Mouse (Mus musculus) monocyte, adult 2 months (primary cell): ENCODE measurements around the gene Chd9.
"Not testable (repeated sequence)": the region's sequence is repeated elsewhere in the genome, so short reads cannot be mapped to it uniquely, and the experiment has no call there.

ENCODE experiments used
- DNase-seq, 2 experiments: peaks; one replicate each; pipeline ENCODE4 v3.0.0; 2022; ENCODE audit warnings: low spot score in 2 of 2, low read depth in 1 of 2

The Chd9 gene

DNA sequence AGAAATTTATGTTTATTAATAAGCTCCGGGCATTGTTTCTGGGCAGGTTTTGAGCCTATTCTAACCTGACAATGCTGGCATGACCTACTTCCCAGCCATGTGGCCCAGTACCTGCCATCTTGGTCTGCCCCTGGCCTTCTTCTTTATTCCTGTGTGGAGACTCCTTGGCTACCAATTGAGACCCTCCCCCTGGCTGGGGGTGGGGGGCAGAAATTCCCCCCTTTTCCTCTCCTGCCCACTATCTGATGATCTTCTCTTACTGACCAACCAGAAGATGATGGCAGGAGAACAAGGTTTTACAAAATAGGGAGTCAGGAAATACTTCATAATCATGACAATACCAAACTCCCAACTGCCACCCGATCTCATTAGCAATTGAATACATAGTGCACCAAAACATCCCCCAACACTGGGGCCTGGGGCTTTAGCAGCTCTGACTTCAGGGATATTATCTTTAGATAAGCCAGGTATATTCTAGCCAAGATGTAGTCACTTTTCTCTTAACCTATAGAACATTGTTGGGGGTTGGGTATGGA lies 76.1 kb downstream of the Chd9 start:
- DNase-seq, result no peak

- no peak for DNase-seq
These were observed 78.8 kb downstream of the Chd9 start for GRCm38 (mm10) chr8:90906922-90907321.

GRCm38 (mm10) chr8:90907516-90907847 lies 79.3 kb downstream of the Chd9 start:
- DNase-seq, result no peak

GRCm38 (mm10) chr8:90907848-90908551 lies 79.8 kb downstream of the Chd9 start:
- DNase-seq, result peak; percentile 75 to 90

GRCm38 (mm10) chr8:90908580-90909471 lies 80.7 kb downstream of the Chd9 start:
- DNase-seq, result peak in 1 of 2 experiments; percentile 43

GRCm38 (mm10) chr8:90923158-90923905 lies 95.2 kb downstream of the Chd9 start:
- no peak for DNase-seq

DNA sequence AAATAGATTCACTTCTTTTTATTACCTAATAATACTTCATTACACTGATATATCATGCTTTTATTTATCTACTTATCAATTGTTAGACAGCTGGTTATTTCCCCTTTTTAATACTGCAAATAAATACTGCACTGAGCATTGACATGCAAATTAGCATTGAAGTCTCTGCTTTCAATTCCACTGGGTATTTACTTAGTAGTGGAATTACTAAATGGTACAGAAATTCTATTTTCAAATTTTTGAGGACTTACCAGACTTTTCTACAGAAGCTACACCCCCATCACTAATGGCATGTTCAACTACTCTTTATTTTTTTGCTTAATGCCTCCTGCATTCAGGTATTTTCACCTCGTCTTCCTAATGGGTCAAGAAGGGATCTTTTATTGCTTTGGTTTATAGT lies 100.3 kb downstream of the Chd9 start:
- DNase-seq, result no peak

DNA sequence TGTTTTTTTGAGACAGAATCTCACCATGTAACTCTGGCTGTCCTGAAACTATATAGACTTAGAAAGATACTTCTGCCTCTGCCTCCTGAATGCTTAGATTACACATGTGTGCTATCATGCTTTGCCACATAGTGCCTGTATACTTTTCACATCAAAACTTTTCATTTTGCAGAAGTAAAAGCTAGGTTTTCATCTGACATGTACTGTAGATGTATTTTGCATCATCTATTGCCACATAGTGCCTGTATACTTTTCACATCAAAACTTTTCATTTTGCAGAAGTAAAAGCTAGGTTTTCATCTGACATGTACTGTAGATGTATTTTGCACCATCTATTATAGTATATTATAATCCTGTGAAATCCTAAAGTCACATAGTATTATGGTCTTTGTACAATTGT lies 102.0 kb downstream of the Chd9 start:
- not testable (repeated sequence) for DNase-seq

DNA sequence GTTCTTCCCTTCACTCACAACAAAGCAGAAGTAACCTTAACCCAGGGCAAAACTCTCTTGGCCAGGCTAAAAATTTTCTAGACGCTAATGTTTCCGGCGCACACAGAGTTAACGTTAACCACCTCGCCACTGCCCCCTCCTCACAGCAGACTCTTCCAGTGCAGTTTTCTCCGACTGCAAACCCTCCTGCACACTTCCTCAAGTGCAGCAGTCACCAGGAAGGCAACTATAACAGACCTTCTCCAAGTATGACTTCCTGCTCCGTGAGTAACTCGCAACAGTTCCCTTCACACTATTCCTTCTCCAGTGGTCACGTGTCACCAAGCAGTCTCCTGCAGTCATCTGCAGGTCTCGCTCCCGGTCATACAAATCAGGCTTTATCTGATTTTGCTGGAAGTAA lies 104.8 kb downstream of the Chd9 start:
- no peak for DNase-seq

GRCm38 (mm10) chr8:90934786-90935185 lies 106.6 kb downstream of the Chd9 start:
- DNase-seq, result no peak

GRCm38 (mm10) chr8:90936840-90937239 lies 108.7 kb downstream of the Chd9 start:
- DNase-seq, result no peak

DNA sequence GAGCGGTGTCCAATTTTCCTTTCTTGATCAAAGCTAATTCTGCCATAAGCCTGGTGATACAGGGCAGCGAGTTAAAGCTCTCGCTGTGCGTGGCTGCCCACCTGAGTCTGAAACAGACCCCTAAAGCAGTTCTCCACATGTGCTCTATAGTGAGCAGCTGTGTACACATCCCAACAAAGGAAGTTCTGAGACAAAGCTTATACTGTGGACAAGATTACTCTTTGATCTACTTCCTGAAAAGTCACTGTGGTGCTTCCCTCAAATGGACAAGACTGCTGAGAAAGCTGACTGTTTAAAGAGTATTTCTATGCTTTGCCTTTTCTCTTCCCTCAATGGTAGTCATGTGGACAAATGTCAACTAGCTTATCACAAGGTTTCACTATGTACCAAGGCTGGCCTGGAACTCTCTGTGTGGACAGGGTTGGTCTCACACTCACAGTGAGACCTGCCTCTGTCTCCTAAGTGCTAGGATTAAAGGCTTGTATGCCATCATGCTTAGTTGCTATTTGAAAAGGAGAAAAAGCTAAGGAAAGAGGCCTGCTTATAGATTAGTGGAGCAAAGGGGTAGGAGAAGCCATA lies 110.3 kb downstream of the Chd9 start:
- no peak for DNase-seq

DNA sequence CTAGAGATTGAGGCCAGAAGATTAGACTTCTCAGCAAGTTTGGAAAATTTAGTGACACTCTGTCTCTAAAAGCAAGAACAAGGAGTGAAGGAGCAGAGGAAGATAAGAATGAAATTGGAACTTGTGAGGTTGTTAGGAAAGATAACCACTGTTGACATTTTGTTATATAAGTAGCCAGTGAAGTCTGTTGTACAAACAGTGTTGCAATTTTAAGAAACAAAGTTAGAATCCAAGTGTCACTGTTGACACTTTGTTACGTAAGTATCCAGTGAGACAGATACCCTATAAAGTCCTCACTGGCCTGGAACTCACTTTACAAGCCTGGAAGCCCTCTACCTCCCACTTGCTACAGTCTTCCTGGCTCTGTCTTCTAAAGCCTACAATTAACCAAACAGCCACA lies 111.7 kb downstream of the Chd9 start:
- no peak for DNase-seq

GRCm38 (mm10) chr8:90943770-90944169 lies 115.6 kb downstream of the Chd9 start:
- DNase-seq, result no peak

GRCm38 (mm10) chr8:90954802-90955760 lies 126.9 kb downstream of the Chd9 start:
- DNase-seq, result peak in 1 of 2 experiments; percentile 23

- DNase-seq, result no peak
These were observed 127.6 kb downstream of the Chd9 start for GRCm38 (mm10) chr8:90955761-90956136.

- no peak for DNase-seq
These were observed 128.2 kb downstream of the Chd9 start for GRCm38 (mm10) chr8:90956390-90956789.

- no peak for DNase-seq
These were observed 129.6 kb downstream of the Chd9 start for GRCm38 (mm10) chr8:90957711-90958110.

DNA sequence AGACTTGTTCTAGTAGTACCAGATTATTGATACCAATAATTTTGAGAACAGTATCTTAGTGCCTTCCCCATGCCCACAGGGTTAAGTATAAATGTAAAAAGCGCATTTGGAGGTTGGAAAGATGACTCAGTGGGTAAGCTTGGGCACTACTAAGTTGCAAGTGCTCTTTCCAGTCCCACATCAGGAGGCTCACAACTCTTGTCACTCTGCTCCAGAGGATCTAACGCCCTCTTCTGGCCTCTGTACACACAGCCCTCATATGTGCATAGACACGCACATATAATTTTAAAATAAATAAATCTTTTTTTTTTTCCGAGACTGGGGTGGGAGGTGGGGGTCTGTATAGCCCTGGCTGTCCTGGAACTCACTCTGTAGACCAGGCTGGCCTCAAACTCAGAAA lies 131.6 kb downstream of the Chd9 start:
- no peak for DNase-seq

DNA sequence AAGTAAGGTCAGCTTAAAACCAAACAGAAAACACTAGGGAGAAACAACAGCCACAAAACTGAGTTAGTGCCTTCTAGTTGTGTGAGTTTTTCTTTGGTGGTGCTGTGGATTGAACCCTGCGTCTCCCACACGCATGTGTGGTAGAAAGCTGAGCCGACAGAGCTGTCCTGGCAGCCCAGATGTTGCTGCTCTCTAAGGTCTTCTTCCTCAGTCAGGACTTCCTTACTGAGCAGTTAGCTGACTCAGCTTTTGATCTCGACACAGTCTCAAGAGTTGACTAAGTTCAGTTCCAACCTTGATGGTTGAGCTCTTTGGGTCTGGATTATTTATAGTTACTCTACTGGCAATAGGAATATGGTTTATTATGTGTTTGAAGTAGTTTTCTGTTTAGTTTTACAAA lies 133.5 kb downstream of the Chd9 start:
- no peak for DNase-seq
